Comparison of ENCODE assay signal across 13 mouse cellular contexts in the genomic region with DNA sequence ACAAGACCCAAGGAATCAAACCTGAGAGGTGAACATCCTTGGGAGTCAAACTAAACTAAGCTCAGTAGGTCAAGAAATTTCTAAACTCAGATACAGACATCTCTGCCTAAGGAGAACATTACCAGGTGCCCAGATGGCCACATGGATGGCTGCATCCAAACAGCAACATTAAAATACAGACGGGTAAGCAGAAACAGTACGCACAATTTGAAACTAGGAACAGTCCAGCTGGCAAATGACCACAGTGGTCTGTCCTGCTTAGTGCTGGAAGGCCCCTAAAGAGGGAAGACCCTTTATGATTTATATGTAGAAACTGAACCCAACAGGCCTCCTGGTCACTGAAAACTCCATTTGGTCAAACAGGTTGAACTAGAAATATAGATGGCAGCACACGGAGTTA.
"Had no signal": no experiment of that assay in that cellular context is flagged by ENCODE, and none has a peak within 500 bp of the region (broad histone marks: within the 10 kb centered on the region; RNA-seq: fewer than 3 reads in every experiment).

No protein-coding gene starts in this region.

- DNase-seq: gastrocnemius, postnatal 14 days; gastrocnemius, postnatal 36 days; heart, adult 11 months; heart, adult 2 months; heart, postnatal 14 days; heart, postnatal 36 days; kidney, adult 11 months; kidney, adult 2 months; kidney, adult 9 months; kidney, postnatal 14 days; kidney, postnatal 36 days; layer of hippocampus, adult 9-11 months; layer of hippocampus, postnatal 36 days had no signal
